Mouse (Mus musculus): Measurements from ENCODE around the gene Plscr4.

Gene Plscr4

DNA sequence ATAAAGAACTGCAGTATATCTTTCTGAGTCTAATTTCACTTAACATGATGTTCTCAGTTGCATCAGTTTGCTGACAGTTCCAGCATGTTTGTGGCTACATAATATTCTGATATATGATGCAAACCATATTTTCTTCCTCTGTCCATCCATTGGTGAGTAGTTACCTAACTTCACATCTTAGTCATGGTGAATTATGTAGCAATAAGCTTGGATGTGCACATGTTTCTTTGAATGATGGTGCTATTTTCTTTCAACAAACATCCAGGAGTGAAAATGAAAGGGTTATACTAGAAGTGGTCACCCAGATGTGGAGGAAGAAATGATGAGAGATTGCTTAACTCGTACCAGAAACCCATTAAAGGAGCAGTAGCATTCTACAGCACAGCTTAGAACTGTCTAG lies 47.7 kb downstream of the Plscr4 start:
- no peak for DNase-seq (ENCODE audit: low spot score in 2 of 2)

DNA sequence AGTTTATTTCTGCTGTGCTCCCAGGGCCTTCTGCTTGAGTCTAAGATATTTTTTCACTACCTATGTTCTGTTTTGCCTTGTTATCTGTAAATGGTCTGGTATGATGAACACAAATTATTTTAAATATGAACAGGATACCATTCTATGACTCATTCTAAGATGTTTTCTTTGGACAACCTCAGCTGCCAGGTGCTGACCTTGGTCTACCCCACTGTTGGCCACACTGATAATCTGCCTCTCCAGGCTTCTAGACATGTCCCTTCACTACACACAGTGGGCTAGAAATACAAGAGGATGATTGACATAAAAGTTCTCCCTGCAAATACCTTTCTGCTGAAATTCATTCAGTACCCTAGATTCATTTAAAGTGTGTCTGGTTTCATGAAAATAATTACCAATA lies 54.5 kb downstream of the Plscr4 start:
- DNase-seq (ENCODE audit: low spot score in 2 of 2) = no peak

DNA sequence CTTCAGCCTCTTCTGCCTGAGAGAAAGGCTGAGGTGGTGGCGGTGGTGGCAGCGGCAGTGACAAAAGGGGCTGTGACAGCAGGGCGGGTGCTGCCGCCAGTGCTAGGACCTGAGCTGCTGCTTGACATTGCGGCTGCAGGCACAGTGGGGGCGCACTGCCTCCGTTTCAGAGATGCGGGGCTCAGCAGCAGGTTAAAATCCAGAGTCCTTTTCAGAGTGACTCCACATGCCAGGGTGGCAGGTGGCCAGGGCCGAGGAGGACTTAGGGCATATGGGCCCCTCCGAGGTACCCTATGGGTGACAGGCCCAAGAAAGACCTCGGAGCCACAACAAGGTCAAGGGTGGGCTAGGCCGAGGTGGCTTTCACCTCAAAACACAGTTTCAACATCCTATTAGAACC lies 59.9 kb downstream of the Plscr4 start:
- no peak for DNase-seq (ENCODE audit: low spot score in 2 of 2)

DNA sequence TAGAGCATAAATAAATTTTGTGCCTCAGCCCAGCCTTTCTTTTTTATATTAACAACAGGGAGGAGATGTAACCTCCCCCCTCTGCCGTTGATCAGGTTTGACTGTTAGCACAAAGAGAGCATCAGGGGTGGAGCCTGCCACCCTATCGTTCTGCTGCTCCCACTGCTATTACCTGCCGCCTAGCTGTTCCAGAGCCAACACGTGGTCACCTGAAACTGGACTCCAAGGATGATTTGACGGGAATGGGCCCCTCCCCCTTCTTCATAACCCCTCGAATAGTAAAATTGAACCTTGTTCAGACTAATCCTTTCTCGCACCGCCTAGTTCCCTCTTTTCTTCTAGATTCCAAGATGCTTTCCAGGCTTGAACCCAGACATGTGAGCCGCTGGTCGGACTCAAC lies 63.6 kb downstream of the Plscr4 start:
- DNase-seq (ENCODE audit: low spot score in 2 of 2) = no peak

DNA sequence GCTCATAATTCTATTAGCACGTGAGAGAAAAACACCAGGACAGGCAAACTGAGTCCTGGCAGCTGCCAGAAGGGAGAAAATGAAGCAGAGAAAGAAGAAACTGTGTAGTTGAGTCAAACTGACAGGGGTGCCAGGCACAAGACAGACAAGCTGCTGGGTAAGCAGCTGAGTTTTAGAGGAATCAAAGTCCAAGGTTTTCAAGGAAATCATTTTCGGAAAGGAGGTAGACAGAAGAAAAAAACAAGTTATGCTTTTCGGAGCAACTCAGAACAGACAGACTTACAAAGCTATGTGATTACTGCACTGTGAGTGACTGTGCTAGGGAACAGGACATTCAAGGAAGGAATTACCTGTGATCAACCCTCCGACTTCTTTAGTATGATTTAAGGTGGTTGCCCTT lies 67.3 kb downstream of the Plscr4 start:
- no peak for DNase-seq (ENCODE audit: low spot score in 2 of 2)

DNA sequence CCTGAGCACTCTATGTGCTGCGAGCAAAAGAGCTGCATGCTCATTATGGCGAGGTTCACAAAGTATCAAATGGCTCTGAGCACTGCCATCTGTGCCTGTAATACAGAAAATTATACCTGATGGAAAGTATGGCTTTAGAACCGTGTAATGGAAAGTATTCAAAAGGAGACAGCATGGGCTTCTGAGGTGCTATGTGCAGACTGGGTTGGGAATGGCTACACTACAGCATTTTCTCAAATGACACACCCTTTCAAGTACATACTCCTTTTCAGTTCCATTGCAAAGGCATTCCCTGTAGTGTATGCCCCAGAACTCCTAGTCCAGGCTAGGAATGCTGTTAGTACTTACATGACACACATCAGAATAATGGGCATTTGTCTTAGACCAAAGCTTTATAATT lies 72.9 kb downstream of the Plscr4 start:
- DNase-seq (ENCODE audit: low spot score in 2 of 2) = no peak

DNA sequence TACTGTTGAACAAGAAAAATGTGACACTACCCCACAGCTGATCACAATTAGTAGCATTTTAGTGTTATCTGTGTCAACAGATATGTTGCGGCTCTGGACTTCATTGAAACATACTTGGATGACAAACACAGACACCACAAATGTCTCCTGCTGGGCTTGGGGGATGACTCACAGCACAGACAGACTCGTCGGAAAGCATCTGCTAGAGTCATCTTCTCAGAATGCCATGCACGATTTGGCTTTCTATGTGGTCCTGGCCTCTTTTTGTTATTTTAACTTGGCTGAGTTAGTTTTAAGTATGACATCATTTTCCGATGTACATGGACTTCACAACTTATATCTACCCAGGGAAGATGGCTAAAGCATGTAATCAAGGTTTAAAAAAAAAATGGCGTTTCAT lies 80.6 kb downstream of the Plscr4 start:
- no peak for DNase-seq (ENCODE audit: low spot score in 2 of 2)

DNA sequence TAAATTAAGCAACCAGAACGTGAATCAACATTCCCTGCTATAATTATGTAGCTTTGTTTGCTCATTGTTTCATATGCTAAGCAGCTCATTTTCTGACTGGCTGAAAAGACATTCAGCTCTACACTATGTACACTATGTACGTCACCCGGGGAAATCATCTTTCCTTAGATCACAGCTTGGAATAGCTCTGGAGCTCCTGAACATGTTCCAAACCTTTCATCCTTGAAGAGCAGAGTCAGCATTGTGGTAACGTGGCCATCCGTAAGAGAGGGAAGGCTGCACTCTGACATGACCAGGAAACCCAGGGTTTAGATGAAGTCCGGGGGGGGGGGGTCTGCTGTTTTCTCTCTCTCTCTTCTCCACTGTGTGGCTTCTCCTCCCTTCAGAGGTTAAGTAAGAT lies 81.0 kb downstream of the Plscr4 start:
- no peak for DNase-seq (ENCODE audit: low spot score in 2 of 2)
